Mouse (Mus musculus) lung, postnatal 0 days (tissue): ENCODE results near the gene Jade1.

Source experiments
- CTCF ChIP-seq: IDR thresholded peaks from 2 replicates; pipeline ENCODE4 v1.5.1; 2016; ENCODE audit warnings: antibody characterized with exemption, mild to moderate bottlenecking
- EP300 ChIP-seq: IDR thresholded peaks from 2 replicates; pipeline ENCODE4 v1.6.1; 2016; ENCODE audit warnings: antibody characterized with exemption, mild to moderate bottlenecking, control low read depth

GRCm38 (mm10) chr3:41537957-41538356 is 17.6 kb upstream of the Jade1 start:
- TF ChIP-seq CTCF: no peak
- no peak for TF ChIP-seq EP300
